Mouse (Mus musculus) A20 (cell line): ENCODE results near the gene Mov10.
"Not testable (repeated sequence)": the region's sequence is repeated elsewhere in the genome, so short reads cannot be mapped to it uniquely, and the experiment has no call there.

Experiments
- DNase-seq: peaks from one replicate; pipeline ENCODE4 v3.0.0-alpha.2; 2011; ENCODE audit warnings: low read depth, low spot score

The Mov10 gene

DNA sequence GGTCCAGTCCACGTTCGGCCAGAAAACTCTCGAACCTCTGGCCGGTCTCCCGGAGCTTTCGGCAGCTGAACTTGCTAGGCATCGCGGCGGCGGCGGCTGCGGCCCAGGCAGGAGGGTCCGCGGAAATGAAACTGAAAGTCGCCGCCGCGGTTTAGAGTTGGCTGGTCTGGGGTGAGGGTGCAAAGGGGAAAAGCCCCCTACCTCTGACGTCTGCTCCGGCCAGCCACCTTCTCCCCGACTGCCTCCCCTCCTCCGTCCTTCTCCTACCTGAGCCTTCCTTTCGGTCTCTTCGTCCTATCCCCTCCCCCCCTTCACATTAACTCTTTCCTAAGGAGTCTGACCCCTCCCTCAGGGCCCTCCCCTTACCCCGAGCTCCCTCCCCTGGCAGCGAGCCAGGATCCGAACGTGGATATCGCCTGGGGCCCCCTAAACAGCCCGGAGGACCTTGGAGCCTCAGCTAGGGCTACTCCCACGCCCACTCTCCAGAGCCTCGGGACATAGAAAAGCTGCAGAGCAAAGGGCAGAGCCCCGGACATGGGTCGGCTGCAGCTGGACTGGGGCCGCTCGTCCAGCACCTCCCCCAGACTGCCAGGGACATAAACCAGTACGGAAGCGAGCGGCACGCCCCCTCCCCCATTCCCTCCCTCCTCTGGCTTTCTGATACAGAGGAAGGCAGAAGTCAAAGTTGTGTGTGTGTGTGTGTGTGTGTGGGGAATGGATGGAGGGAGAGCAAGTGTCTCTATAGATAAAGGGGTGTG, at the start of gene Mov10:
Gene Mov10 (minus strand): TSS at position 573 of the 758 bp plus-strand sequence.
- peak; percentile 86 for DNase-seq

DNA sequence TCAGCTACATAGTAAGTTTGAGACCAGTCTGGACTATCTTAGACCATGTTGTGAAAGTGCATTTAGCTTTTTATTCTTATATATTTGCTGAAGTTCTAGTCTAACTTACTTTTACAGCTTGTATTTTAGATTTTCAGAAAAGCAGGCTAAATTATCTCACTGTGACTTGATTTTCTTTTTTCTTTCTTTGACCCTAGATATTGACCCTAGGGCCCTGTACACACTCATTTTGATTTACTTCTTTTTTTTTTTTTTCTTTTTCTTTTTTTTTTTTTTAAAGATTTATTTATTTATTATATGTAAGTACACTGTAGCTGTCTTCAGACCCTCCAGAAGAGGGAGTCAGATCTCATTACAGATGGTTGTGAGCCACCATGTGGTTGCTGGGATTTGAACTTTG, 48.3 kb upstream of the Mov10 start:
- DNase-seq, result not testable (repeated sequence)

DNA sequence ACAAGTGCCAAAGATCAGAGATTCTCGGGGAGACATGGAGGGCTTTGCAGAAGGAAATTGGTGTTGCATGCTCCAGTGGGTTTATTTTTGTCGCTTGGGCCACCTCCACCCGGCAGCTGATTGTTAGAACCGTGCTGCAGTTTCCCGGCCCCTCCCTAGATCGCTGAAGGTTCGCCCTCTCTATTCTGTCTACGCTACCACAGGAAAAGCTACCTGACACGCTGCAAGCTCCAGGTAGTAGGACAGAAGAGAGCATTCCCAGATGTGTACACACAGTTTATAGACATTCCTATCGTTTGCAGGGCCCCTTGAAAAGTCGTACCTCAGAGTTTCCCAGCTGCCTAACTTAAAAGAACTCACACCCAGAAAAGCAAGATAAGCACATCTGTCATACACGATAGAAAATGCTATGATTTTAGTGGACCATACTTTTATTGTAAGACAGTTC, 47.0 kb upstream of the Mov10 start:
- no peak for DNase-seq

DNA sequence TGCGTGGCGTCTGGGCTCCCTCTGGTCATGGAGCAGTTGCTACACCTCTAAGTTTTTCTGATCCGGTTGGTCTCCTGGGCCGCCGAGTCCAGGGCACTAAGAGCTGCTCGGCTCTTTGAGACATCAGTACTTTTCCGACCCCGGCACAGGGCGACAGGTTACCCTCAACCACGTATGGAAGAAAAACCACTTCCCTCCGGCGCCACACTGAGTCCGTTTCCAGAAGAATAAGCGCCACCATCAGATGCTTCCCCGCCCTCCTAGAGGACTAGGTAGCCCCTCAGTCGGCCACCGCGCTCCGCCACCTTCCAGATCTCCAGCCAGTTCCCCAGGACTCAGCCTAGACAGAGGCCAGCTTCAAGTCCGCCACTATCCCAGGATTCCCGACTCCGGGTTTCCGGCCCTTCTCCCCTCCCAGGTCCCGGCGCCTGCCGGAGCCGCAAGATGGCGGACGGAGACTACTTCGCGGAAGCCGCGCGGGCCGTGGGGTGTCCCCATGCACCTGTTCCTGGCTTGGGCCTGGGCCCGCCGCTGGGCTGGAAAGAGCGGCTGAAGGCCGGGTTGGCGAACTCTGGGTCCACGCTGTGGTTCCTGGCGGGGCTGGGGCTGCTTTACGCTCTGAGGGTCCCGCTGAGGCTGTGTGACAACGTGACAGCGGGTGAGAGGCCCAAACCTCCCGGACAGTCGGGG, 46.4 kb upstream of the Mov10 start:
- DNase-seq, result peak; percentile 89

DNA sequence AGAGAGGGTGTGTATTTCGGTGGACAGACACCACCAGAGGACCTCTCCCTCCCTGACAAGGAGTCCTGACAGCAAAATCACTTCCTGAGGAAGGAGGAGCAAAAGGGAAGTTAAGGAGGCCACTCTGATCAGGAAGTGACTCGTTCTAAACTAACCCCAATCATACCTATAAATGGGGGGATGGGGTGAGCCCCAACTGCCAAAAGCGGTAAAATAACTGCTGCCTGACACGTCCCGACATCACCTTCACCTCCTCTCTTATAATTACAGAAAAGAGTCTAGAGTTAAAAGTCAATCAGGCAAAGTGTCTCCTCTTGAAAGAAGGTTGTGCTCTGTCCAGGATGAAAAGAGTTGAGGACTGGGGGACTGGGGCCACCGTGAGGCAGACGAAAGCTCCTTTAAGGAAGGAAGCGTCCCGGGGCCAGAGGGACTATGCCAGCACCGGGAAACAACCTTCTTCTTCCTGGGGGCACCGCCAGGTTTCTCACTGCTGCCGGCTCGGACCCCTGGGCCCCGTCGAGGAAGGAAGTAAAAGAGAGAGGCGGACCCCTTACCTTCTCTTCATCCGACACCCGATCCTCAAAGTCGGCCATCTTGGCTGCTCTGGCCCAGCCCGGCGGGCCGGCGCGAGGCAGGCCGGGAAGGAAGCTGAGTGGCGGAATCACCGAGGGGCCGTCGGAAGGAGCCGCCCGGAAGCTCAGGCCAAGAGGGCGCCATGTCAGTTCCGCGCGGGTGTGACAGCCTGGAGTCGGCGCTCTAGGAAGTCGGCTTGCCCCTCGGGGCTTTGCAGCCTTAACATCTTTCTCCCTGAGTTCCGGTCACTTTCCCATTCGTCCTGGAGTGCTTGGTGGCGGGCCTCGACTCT, 45.7 kb upstream of the Mov10 start, which contains the start of the genes St7l and Capza1:
Gene St7l (plus strand): TSS at position 220 of the 865 bp plus-strand sequence.
Gene Capza1 (minus strand): TSS at position 720 of the 865 bp plus-strand sequence.
- DNase-seq, result peak; percentile 92

DNA sequence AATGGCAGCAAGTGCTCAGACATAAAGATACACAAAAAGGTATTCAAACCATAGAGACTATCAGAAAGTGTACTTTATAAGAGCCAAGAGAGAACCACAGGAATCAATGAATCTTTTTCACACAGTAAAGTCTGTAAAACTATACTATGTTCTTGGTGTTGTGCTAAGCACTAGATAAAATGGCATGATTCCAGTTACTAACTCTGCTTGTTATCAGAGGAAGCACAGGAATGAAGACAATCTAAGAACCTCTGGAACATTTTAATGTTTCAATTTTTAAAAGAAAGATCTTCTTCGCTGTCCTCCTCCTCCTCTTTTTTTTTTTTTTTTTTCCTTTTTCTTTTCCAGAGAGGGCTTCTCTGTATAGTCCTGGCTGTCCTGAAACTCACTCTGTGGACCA, 40.2 kb upstream of the Mov10 start:
- no peak for DNase-seq

DNA sequence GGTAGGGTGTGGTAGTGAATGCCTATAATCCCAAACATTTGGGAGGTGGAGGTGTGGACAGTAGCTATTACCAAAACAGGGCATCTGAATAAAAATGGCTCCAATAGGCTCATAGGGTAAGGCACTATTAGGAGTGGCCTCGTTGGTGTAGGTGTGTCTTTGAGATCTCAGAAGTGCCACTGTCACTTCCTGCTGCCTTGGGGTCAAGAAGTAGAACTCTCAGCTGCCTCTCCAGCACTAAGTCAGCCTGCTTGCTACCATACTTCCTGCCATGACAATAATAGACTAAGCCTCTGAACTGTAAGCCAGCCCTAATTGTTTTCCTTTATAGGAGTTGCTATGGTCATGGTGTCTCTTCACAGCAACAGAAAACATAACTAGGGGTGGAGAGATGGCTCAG, 37.7 kb upstream of the Mov10 start:
- peak; percentile 48 for DNase-seq

DNA sequence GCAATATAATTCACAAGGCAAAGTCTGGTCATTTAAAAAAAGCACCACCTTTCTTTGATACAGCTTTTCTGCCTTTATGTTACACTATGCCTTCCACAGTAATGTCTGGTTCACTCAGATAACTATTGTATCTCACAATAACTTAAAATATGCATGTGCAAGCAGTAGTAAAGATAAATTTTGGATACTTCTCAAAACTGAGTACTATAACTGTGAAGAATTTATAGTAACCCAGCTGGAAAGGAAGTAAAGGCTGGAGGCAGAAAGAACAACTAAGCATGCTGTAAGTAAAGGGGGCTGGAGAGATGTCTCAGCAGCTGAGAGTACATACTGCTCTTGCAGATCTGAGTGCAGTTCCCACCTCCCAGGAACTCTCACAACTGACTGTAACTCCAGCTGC, 36.5 kb upstream of the Mov10 start:
- DNase-seq, result no peak

DNA sequence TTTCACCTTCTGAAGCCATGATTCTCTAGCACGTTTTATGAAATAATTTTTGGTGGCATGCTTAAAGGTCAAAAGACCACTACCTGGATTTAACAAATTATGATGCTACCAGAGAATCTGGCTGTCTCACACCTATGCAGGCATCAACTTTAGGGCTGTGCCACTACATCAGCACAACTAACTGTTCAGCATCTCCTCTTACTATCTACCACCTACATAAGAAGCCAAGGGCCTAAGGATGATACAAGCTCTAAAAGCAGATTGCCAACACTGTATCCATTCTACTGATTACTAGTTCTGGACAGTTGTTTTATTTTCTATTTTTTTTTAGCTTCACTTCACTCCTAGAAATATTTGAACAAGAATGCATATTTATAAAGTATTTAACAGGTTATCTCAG, 36.1 kb upstream of the Mov10 start:
- no peak for DNase-seq

DNA sequence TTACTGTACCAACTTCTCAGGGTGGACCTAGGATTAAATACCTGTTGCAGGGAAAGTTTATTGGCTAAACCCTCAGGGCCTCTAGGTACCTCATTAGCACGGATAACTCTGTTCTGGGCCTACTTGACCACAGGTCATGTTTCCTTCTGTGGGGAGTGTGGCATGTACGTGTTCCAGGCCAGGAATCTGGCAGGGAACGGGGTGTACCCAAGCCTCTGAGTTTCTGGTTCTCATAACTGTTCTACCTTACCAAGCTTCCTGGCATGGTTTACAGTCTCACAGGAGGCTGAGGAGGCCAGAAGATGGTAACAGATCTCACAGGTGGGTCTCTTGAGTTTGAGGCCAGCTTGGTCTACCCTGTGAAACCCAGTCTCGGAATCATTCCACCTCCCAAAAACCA, 28.2 kb upstream of the Mov10 start:
- no peak for DNase-seq

DNA sequence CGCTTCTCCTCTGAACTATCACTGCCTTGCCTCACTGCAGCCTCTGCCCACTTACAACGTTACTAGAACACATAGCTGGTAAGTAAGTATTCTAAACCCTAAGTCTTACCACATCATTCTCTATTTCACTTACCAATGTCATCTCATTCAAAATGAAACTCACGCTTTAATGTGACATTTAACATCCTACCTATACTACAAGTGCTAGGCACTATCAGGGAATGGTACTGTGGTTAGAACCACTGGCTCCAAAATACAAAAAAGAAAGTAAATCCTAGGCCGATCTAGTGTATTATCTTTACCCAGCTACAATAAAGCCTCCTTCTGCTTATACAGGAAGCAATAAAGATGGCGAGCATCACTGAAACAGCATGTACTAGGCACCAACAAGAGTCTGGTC, 22.7 kb upstream of the Mov10 start:
- no peak for DNase-seq

DNA sequence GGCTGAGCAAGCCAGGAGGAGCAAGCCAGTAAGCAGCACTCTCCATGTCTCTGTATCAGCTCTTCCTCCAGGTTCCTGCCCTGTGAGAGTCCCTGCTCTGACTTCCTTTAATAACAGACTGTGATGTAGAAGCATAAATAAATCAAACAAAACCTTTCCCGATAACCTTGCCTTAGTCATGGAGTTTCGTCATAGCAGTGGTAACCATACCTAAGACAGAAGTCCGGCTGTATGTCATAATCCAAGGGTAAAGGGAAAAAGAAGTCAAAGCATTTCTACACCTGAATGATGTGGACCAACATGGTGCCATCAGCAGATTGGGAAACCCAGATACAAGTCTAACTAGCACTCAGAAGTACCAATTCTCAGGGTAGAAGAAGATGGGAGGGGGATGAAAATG, 17.4 kb upstream of the Mov10 start:
- no peak for DNase-seq

DNA sequence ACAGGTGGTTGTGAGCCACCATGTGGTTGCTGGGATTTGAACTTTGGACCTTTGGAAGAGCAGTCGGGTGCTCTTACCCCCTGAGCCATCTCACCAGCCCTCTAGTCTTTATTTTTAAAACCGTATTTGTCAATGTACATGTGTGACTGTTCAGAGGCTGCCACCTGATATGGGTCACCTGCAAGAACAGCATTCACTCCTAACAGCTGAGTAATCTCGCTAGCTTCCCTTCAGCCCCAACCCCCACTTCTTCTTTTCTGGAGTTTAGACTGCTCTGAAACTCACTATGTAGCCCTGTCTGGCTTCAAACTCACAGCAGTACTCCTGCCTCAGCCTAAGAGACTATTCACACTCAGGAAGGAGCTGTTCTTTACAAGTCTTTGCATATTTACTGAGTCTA, 4.0 kb upstream of the Mov10 start:
- peak; percentile 77 for DNase-seq

DNA sequence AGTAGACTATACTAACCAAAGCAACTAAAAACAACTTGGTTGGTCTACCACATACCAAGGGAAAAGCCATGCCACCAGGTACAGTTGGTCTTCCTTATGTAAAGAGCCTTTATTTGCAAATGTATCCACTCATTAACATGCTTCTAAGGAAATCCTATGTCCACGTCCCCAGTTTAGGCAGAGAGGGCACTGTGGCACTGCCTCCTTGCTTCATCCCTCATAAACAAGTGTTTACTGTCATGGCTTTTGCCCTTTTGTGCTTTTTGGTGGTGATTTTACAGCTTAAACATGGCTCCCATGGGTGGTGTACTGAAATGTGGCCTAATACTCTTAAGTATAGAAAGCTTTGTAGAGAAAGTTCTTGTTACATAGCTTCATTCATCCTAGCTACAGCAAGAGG, 2.1 kb upstream of the Mov10 start:
- DNase-seq, result no peak

DNA sequence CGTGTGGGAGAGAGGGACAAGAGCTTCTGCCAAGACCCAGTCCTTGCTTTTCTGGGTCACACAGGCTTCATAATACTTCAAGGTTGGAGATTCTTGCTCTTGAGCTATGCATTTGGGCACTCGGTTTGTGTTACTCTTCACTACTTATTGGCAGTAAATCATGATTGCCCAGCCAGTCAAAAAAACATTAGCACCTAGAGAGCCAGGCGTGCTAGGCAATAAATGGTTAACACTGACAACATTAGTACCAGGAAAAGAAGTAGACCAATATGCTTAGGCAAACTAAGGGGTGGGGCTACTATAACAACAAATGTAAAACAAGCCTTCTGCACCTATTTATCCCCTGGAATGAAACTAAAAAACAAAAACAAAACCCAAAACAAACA, 379 bp upstream of the Mov10 start:
- no peak for DNase-seq

DNA sequence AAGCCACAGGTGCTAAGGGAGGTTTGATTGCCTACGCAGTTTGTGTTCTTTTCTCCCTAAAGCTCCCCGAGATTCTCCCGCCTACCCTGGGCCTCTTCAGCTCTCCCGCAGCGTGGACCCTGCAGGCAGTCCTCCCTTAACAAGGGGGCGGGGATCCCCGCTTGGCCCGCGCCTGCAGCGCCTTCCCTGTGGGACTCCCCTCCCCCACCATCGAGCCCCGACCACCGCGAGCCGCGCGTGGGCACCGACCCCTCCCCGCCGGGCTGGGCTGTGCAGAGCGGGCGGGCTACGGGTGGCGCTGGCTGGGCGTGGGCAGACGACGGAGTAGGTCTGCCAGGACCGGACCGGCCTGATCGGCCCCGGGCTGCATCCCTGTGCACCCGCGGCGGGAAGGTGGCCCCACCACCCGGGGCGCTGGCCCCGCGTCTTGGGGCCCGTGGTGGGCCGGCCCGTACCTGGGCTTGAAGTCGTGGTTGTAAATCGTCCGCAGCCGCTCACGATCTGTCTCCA, 827 bp downstream of the Mov10 start:
- peak; percentile 62 for DNase-seq

DNA sequence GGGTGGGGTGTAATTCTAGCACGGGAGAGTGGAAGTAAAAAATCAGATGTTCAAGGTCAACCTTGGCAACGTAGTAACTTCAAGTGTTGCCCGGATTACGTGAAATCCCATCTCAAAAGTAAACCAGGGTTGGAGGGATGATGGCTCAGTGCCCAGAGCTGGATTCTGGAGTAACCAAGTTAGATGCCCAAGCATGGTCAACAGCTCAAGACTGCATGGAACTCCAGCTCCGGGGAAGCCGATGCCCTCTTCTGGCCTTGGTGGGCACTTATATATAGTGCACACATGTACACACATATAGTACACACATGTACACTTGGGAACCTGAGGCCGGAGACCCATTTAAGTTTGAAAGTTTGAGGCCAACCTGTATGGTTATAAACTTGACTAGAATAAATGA, 2.2 kb downstream of the Mov10 start:
- DNase-seq, result no peak

DNA sequence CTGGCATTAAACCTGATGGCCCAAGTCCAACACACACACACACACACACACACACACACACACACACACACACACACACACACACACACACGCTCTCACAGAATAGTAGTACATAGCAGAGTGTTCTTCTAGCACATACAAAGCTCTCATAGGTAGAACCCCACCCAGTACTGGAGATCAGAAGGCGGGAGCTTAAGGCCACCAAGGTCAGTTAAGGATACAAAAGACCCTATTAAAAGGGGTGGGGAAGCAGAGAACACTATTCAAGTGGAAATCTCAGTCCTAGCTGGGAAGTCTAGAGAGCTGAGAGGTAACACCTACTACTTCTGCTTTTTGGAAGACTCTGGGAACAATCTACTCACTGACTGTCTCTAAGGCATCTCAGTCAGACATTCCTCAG, 3.0 kb downstream of the Mov10 start:
- no peak for DNase-seq

DNA sequence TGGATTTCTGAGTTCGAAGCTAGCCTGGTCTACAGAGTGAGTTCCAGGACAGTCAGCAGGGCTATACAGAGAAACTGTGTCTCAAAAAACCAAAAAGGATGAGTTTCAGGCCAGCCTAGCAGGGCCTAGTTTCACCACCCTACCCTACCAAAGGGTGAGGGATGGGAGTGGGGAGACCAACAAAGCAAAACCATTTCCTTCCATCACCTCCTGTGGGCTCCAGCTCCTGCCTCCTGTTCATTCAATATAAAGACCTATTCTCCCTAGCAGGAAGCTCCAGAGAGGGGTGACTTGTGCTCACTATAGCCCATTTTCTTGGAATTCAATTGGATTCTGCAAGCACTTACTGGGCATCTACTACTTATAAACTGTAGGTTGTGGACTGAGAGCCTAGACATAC, 3.6 kb downstream of the Mov10 start:
- DNase-seq, result no peak

DNA sequence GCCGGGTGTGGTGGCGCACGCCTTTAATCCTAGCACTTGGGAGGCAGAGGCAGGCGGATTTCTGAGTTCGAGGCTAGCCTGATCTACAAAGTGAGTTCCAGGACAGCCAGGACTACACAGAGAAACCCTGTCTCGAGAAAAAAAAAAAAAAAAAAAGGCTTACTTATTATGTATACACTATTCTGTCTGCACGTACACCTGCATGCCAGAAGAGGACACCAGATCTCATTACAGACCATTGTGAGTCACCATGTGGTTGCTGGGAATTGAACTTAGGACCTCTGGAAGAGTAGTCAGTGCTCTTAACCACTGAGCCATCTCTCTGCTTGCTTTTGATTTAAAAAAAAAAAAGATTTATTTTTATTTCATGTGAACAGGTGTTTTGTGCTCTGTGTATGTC, 5.1 kb downstream of the Mov10 start:
- DNase-seq, result not testable (repeated sequence)

DNA sequence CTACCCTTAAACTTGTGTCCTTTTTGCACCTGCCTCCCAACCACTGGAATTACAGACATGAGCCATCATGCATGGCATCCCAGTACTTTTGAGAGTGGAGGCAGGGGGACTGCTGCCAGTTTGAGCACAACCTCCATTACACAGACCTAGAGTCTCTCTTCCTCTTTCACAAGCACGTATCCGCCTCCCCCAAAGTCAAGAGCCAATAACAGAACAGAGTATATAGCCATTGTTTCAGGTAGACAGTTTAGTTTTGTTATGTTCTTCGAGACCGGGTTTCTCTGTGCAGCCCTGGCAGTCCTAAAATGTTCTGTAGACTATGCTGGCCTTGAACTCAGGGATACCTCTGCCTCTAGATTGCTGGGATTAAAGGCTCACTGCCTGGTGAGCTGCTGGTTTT, 6.1 kb downstream of the Mov10 start:
- DNase-seq, result peak; percentile 77

DNA sequence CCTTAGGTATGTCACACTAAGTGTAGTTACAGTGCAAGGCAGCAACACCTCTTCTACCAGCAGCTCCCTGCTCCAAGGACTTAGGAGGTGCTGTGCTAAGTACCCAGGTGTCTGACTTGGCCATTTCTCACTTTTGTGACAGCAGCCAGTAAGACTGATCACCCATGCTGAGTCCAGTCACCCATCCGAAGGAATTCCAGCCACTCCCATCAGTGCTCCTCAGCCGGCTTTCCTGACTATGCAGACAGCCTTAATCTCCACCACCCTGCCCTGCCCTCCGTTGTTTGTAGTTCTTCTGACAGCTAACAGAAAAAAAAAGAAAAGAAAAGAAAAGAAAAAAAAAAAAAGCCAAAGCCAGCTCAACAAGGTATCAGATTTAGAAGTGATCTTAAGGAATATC, 6.6 kb downstream of the Mov10 start:
- no peak for DNase-seq
